Mouse (Mus musculus) kidney, embryonic 16.5 days (tissue): ENCODE measurements around the gene Cyb5r3. TPM values are rescaled to one million over a fixed set of nuclear protein-coding genes. Genes with fewer than 3 reads are reported as not detected.
A peak's percentile ranks its signal among the peaks of the same experiment; 100 is the strongest.
"Not testable (repeated sequence)": the region's sequence is repeated elsewhere in the genome, so short reads cannot be mapped to it uniquely, and the experiment has no call there.

Source experiments
- ATAC-seq: fragments of 200-750 bp; cut with Nextera tagmentation; 2 replicates; pipeline ENCODE4 v1.8.0; 2017; ENCODE audit warnings: moderate TSS enrichment; ENCODE audit not compliant: low FRiP score, low TSS enrichment
- H3K27ac ChIP-seq: fragments of 300-500 bp; sonication (generic); 2 replicates; pipeline ENCODE4 v1.5.1; 2014; ENCODE audit warnings: low read length
- H3K27me3 ChIP-seq: fragments of 300-500 bp; sonication (generic); 2 replicates; pipeline ENCODE4 v1.6.1; 2014; ENCODE audit warnings: low read length, control low read depth, mixed read lengths; ENCODE audit not compliant: insufficient read depth
- H3K36me3 ChIP-seq: fragments of 300-500 bp; sonication (generic); 2 replicates; pipeline ENCODE4 v1.6.1; 2014; ENCODE audit warnings: low read length, control low read depth, mixed read lengths; ENCODE audit not compliant: insufficient read depth
- H3K4me1 ChIP-seq: fragments of 300-500 bp; sonication (generic); 2 replicates; pipeline ENCODE4 v1.6.1; 2014; ENCODE audit warnings: low read length, control low read depth, mixed read lengths; ENCODE audit not compliant: insufficient read depth
- H3K4me2 ChIP-seq: fragments of 300-500 bp; sonication (generic); replicated peaks from 2 replicates; pipeline ENCODE4 v1.6.1; 2014; ENCODE audit warnings: low read depth, low read length
- H3K4me3 ChIP-seq: fragments of 300-500 bp; sonication (generic); 2 replicates; pipeline ENCODE4 v1.5.1; 2014; ENCODE audit warnings: mild to moderate bottlenecking, low read length
- H3K9ac ChIP-seq: fragments of 300-500 bp; sonication (generic); replicated peaks from 2 replicates; pipeline ENCODE4 v1.6.1; 2014; ENCODE audit warnings: low read length
- H3K9me3 ChIP-seq: fragments of 300-500 bp; sonication (generic); 2 replicates; pipeline ENCODE4 v1.6.1; 2016; ENCODE audit warnings: low read length, control low read depth
- WGBS: fragments of 180-500 bp; shearing (Covaris S2); extraction: QIAGEN DNeasy Blood & Tissue Kit; methylation state at CpG from one replicate; pipeline ENCODE4 v1.1.7; 2014; 5-methylcytosine and 5-hydroxymethylcytosine counted together
- polyA plus RNA-seq: library from polyadenylated mRNA; unstranded; fragments of >200 nt; fragmentation: Nextera tagmentation; extraction: Ambion mirVana; gene quantifications from 2 replicates; pipeline ENCODE4 v1.2.1, GENCODE M21; 2015

Gene Cyb5r3
- polyA plus RNA-seq, 1 experiment from 2014 or later: 172 TPM

DNA sequence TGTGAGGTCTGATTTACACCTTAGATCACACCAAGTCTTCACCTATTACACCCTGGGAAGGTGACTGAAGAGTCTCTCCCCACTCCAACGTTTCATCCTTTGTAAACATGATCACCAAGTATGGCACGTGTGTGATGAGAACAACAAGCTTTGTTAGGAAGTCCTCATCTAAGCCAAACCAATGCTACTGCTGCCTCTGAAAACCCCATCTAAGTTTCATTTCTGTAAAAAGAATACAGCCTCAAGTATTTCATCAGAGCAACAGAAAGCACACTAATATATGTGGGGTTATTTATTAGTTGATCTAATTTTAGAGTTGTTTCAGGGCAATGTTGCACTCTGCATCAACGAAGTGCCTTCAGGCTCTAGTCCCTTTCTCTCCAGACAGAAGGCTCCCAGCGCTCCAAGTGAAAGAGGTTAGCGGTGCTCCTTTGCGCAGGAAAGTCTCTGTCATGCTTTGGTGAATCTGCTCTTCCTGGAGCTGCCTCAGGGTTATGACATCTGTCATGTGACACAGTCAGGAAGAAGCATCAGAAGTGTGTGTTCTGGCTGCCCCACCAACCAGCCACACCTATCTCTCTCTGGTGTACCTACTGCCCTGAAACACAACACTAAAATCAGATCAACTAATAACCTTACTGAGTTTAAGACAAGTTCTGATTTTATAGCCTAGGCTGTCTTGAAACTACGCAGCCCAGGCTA, 42.7 kb downstream of the Cyb5r3 start:
- Histone ChIP-seq H3K9ac (no peak overlapping the region), H3K27me3 (no peaks in the 10 kb centered on the region), H3K4me3 (no peak overlapping the region), H3K9me3 (no peaks in the 10 kb centered on the region), H3K36me3 (peaks cover 83% of the 10 kb centered on the region), H3K27ac (no peak overlapping the region), H3K4me1 (no peaks in the 10 kb centered on the region), H3K4me2 (no peak overlapping the region)
- ATAC-seq: no peak
- WGBS: 87% methylated on average over 7 of the region's 7 CpGs

GRCm38 (mm10) chr15:83127037-83127436, 45.4 kb downstream of the Cyb5r3 start:
- not testable (repeated sequence) for H3K4me1 ChIP-seq, H3K9ac ChIP-seq, H3K4me3 ChIP-seq, H3K27ac ChIP-seq, H3K9me3 ChIP-seq, ATAC-seq, H3K27me3 ChIP-seq, H3K4me2 ChIP-seq
- 79% methylated on average over 3 of the region's 3 CpGs for WGBS
- peaks cover 59% of the 10 kb centered on the region for H3K36me3 ChIP-seq

DNA sequence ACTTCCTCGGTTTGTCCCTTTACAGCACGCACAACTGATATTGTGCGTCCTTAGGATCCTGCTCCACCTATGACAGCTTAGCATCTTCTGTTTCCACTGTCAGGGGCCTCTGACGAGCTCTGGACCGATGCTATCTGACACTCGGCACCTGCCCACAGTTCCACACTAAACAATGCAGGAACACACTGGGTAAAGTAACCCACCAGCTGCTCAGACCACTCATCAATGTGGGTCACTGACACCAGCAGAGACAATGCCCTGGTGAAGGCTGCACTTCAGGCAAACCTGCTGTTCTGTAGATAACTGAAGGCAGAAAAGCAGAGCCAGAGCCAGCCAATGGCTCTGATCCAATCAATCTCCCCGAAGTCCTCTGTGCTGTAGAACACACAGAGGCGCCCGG, 45.8 kb downstream of the Cyb5r3 start:
- WGBS: 95% methylated on average over 9 of the region's 9 CpGs
- no peak overlapping the region for H3K9ac ChIP-seq
- H3K9me3 ChIP-seq: no peaks in the 10 kb centered on the region
- no peak overlapping the region for H3K4me3 ChIP-seq
- H3K27me3 ChIP-seq: no peaks in the 10 kb centered on the region
- H3K4me2 ChIP-seq: no peak overlapping the region
- H3K27ac ChIP-seq: no peak overlapping the region
- no peak for ATAC-seq
- H3K36me3 ChIP-seq: peaks cover 54% of the 10 kb centered on the region
- H3K4me1 ChIP-seq: peaks cover 2% of the 10 kb centered on the region; the same call in 1 of the 2 replicates

DNA sequence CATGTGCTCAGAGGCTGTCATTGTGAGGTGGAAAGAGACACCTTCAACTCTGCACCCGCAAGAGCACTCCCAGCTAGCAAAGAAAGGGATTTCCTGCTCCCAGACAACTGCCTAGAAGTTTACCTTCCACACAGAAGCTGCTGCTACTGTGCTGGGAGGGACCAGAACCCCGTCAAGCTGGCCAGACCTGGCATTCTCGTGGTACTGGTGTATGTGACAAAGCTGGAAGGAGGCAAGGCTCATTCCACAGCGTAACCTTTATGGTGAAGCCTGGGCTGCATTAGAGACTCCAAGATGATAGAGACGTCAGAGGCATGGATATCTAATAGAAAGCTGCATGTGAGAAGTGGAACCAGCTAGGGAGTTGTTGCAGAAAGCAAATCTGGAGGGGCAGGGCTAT, 47.8 kb downstream of the Cyb5r3 start:
- Histone ChIP-seq H3K9me3 (no peaks in the 10 kb centered on the region), H3K9ac (no peak overlapping the region), H3K4me3 (no peak overlapping the region), H3K4me1 (peaks cover 4% of the 10 kb centered on the region; the same call in 1 of the 2 replicates), H3K4me2 (no peak overlapping the region), H3K36me3 (peaks cover 50% of the 10 kb centered on the region), H3K27me3 (no peaks in the 10 kb centered on the region), H3K27ac (no peak overlapping the region)
- 69% methylated on average over 5 of the region's 5 CpGs for WGBS
- ATAC-seq: no peak

GRCm38 (mm10) chr15:83122566-83123145, 49.7 kb downstream of the Cyb5r3 start, which contains the start of gene Rrp7a:
Gene Rrp7a, minus strand, starts transcription at chr15:83122801.
- Histone ChIP-seq H3K27ac (peak within 1 kb of the TSS; percentile 78; the same call in 1 of the 2 replicates), H3K36me3 (peaks cover 47% of the 10 kb centered on the region), H3K9me3 (no peaks in the 10 kb centered on the region), H3K27me3 (no peaks in the 10 kb centered on the region), H3K4me2 (peak within 1 kb of the TSS; percentile 85), H3K4me1 (peaks cover 4% of the 10 kb centered on the region; the same call in 1 of the 2 replicates), H3K4me3 (peak within 1 kb of the TSS; percentile 97), H3K9ac (peak within 1 kb of the TSS; percentile 80)
- 10% methylated on average over 32 of the region's 32 CpGs for WGBS
- peak; percentile 93 for ATAC-seq

GRCm38 (mm10) chr15:83121709-83122565, 50.5 kb downstream of the Cyb5r3 start:
- no peaks in the 10 kb centered on the region for H3K27me3 ChIP-seq
- H3K4me3 ChIP-seq: peak overlapping the region; percentile 97
- ATAC-seq: peak; percentile 44
- peaks cover 4% of the 10 kb centered on the region; the same call in 1 of the 2 replicates for H3K4me1 ChIP-seq
- peak overlapping the region; percentile 80 for H3K9ac ChIP-seq
- 3% methylated on average over 43 of the region's 43 CpGs for WGBS
- H3K27ac ChIP-seq: peak overlapping the region; percentile 78; the same call in 1 of the 2 replicates
- H3K4me2 ChIP-seq: peak overlapping the region; percentile 85
- no peaks in the 10 kb centered on the region for H3K9me3 ChIP-seq
- H3K36me3 ChIP-seq: peaks cover 46% of the 10 kb centered on the region

- WGBS: 70% methylated on average over 7 of the region's 7 CpGs
- Histone ChIP-seq H3K27me3 (no peaks in the 10 kb centered on the region), H3K4me2 (no peak overlapping the region), H3K4me3 (no peak overlapping the region), H3K9ac (no peak overlapping the region), H3K9me3 (no peaks in the 10 kb centered on the region), H3K27ac (no peak overlapping the region), H3K36me3 (peaks cover 53% of the 10 kb centered on the region), H3K4me1 (peaks cover 4% of the 10 kb centered on the region; the same call in 1 of the 2 replicates)
- no peak for ATAC-seq
Observed at GRCm38 (mm10) chr15:83118360-83118759, 54.0 kb downstream of the Cyb5r3 start.

DNA sequence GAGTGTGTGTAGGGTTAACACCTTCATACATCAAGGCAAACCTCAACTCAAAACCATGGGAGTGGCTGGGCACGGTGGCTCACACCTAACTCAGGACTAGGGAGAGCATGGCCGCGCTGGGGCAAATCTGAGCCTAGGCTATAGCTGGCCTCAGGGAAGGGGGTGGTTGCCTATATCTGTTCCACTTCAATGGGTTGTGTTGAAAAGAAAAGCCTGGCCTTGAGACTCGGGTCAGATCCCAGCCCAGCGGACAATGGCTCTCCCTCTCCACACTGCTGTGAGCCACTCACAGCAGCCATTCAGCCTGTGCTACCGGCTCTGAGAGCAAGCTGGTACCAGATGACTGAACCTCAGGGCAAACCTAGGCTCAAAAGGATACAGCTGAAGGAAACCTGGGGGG, 57.3 kb downstream of the Cyb5r3 start:
- Histone ChIP-seq H3K4me2 (no peak overlapping the region), H3K9ac (no peak overlapping the region), H3K36me3 (peaks cover 52% of the 10 kb centered on the region), H3K27me3 (no peaks in the 10 kb centered on the region), H3K9me3 (no peaks in the 10 kb centered on the region), H3K27ac (no peak overlapping the region), H3K4me1 (peaks cover 3% of the 10 kb centered on the region; the same call in 1 of the 2 replicates), H3K4me3 (no peak overlapping the region)
- WGBS: 73% methylated on average over 6 of the region's 6 CpGs
- 0 out of 2 replicates have a peak, but pooled peaks have one; percentile 5 for ATAC-seq

DNA sequence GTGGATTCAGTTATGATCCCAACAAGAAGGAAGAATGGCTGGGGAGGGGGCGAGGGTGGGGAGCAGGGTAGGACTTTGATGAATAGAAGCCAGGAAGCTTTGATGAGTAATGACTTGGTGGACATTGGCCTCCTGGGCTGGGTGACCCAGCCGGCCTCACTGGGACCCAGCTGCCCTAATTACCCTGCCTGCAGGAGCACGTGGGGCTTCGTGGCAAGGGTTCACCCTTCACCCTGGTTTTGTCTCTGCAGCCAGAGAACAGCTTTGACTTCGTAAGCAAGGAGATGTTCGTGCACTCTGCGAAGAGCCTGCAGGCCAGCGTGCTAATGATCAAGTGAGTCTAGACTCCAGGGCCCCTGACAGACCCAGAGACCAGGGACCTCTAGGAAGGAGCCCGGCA, 58.3 kb downstream of the Cyb5r3 start:
- Histone ChIP-seq H3K9me3 (no peaks in the 10 kb centered on the region), H3K27ac (no peak overlapping the region), H3K9ac (no peak overlapping the region), H3K4me2 (no peak overlapping the region), H3K4me1 (peaks cover 3% of the 10 kb centered on the region; the same call in 1 of the 2 replicates), H3K36me3 (peaks cover 46% of the 10 kb centered on the region), H3K4me3 (no peak overlapping the region), H3K27me3 (no peaks in the 10 kb centered on the region)
- WGBS: 69% methylated on average over 9 of the region's 9 CpGs
- ATAC-seq: no peak
